ENCODE assay signal across 8 mouse cellular contexts in genomic region chr17:65784610-65785140, GRCm38 (mm10). TPM values are rescaled to one million over a fixed set of nuclear protein-coding genes. Genes with fewer than 3 reads are reported as not detected.
A peak's percentile ranks its signal among the peaks of the same experiment; 100 is the strongest.
DNase-seq lines count a peak whose midpoint lies in the region; ATAC-seq and TF ChIP-seq lines count a peak whose summit lies in the region.

No protein-coding gene starts in this region.

- H3K9ac ChIP-seq in lung, embryonic 15.5 days, result peak overlapping the region; percentile 19; the same call in 1 of the 2 replicates
- peak overlapping the region; percentile 99 for H3K9ac ChIP-seq in limb, embryonic 14.5 days (ENCODE audit: low read depth, low read length, severe bottlenecking)
- no peak overlapping the region for H3K9ac ChIP-seq in stomach, embryonic 14.5 days (replicated peaks; ENCODE audit: low read depth, low read length)

- H3K4me2 ChIP-seq in lung, embryonic 15.5 days, result peak overlapping the region; percentile 66
- peak overlapping the region; percentile 48 for H3K4me2 ChIP-seq in limb, embryonic 14.5 days (replicated peaks; ENCODE audit: low read depth, low read length, severe bottlenecking)
- peak overlapping the region; percentile 40 for H3K4me2 ChIP-seq in stomach, embryonic 14.5 days (replicated peaks; ENCODE audit: low read depth, low read length)

- no peaks in the 10 kb centered on the region for H3K9me3 ChIP-seq in lung, embryonic 15.5 days
- H3K9me3 ChIP-seq in forebrain, embryonic 10.5 days, result peaks cover 14% of the 10 kb centered on the region
- no peaks in the 10 kb centered on the region for H3K9me3 ChIP-seq in limb, embryonic 14.5 days (ENCODE audit: control insufficient read depth, low read length)
- no peaks in the 10 kb centered on the region for H3K9me3 ChIP-seq in stomach, embryonic 14.5 days (ENCODE audit: control insufficient read depth, low read depth, low read length)

- peaks cover 4% of the 10 kb centered on the region; the same call in 1 of the 2 replicates for H3K36me3 ChIP-seq in lung, embryonic 15.5 days
- H3K36me3 ChIP-seq in forebrain, embryonic 10.5 days (replicated peaks), result peaks cover 46% of the 10 kb centered on the region
- H3K36me3 ChIP-seq in limb, embryonic 14.5 days (ENCODE audit: control insufficient read depth, insufficient read depth, low read length), result peaks cover 3% of the 10 kb centered on the region; the same call in 1 of the 2 replicates
- H3K36me3 ChIP-seq in stomach, embryonic 14.5 days (ENCODE audit: control insufficient read depth, insufficient read depth, low read length), result no peaks in the 10 kb centered on the region; the same call in 1 of the 2 replicates

- WGBS in lung, embryonic 15.5 days, result 56% methylated on average over 8 of the region's 8 CpGs
- WGBS in forebrain, embryonic 10.5 days, result 87% methylated on average over 8 of the region's 8 CpGs
- 69% methylated on average over 8 of the region's 8 CpGs for WGBS in limb, embryonic 14.5 days
- WGBS in stomach, embryonic 14.5 days, result 60% methylated on average over 8 of the region's 8 CpGs

- peak overlapping the region; percentile 94 for H3K4me3 ChIP-seq in lung, embryonic 15.5 days
- H3K4me3 ChIP-seq in forebrain, embryonic 10.5 days, result peak overlapping the region; percentile 95
- peak overlapping the region; percentile 82 for H3K4me3 ChIP-seq in limb, embryonic 14.5 days (replicated peaks; ENCODE audit: low read length)
- peak overlapping the region; percentile 85 for H3K4me3 ChIP-seq in stomach, embryonic 14.5 days (ENCODE audit: low read depth, low read length)

- DNase-seq in lung, postnatal 14 days, result no peak
- no peak for DNase-seq in forebrain, embryonic 10.5 days (ENCODE audit: extremely low spot score, low spot score)
- no peak for DNase-seq in limb, embryonic 14.5 days (ENCODE audit: low spot score)
- DNase-seq in cerebellum, adult 11-12 months, result no peak
- DNase-seq in spleen, postnatal 14 days (ENCODE audit: low spot score in 2 of 2), result no peak
- DNase-seq in retina, embryonic 14.5 days (ENCODE audit: low spot score), result no peak

- no peak for TF ChIP-seq POLR2A in limb, embryonic 14.5 days (IDR thresholded peaks at IDR 0.05; ENCODE audit: borderline replicate concordance, extremely low read depth, insufficient read depth, insufficient read length)

- H3K27me3 ChIP-seq in lung, embryonic 15.5 days, result no peaks in the 10 kb centered on the region
- no peaks in the 10 kb centered on the region for H3K27me3 ChIP-seq in forebrain, embryonic 10.5 days (ENCODE audit: poor library complexity, severe bottlenecking)
- H3K27me3 ChIP-seq in limb, embryonic 14.5 days (ENCODE audit: control insufficient read depth, insufficient read depth, low read length), result no peaks in the 10 kb centered on the region
- H3K27me3 ChIP-seq in stomach, embryonic 14.5 days (ENCODE audit: control insufficient read depth, insufficient read depth, low read length), result no peaks in the 10 kb centered on the region

- no peak for ATAC-seq in lung, embryonic 15.5 days (ENCODE audit: borderline replicate concordance, extremely low read depth, low FRiP score, low TSS enrichment)
- no peak for ATAC-seq in limb, embryonic 14.5 days (ENCODE audit: low FRiP score, low read depth)
- no peak for ATAC-seq in stomach, embryonic 14.5 days (ENCODE audit: insufficient number of reproducible peaks, insufficient read depth, low FRiP score, low read depth)

- peak overlapping the region; percentile 50; the same call in 1 of the 2 replicates for H3K27ac ChIP-seq in lung, embryonic 15.5 days
- H3K27ac ChIP-seq in forebrain, embryonic 10.5 days, result no peak overlapping the region
- no peak overlapping the region; the same call in 1 of the 2 replicates for H3K27ac ChIP-seq in limb, embryonic 14.5 days (replicated peaks; ENCODE audit: low read depth, low read length)
- no peak overlapping the region for H3K27ac ChIP-seq in stomach, embryonic 14.5 days (ENCODE audit: low read length)

- H3K4me1 ChIP-seq in lung, embryonic 15.5 days, result peaks cover 44% of the 10 kb centered on the region
- H3K4me1 ChIP-seq in forebrain, embryonic 10.5 days, result peaks cover 24% of the 10 kb centered on the region
- H3K4me1 ChIP-seq in limb, embryonic 14.5 days (ENCODE audit: control insufficient read depth, insufficient read depth, low read length), result peaks cover 13% of the 10 kb centered on the region
- H3K4me1 ChIP-seq in stomach, embryonic 14.5 days (ENCODE audit: control insufficient read depth, insufficient read depth, low read length), result peaks cover 19% of the 10 kb centered on the region

RNA-seq across cellular contexts. Expression of gene Ppp4r1, which starts 2.3 kb away (rescaled TPM):
- polyA plus RNA-seq in lung, embryonic 15.5 days (2015; fragmentation: Nextera tagmentation; extraction: Ambion mirVana), result 42.2 and 42.8 TPM in 2 replicates
- 61.5 and 66.0 TPM in 2 replicates for polyA plus RNA-seq in forebrain, embryonic 10.5 days (2016; fragmentation: Nextera tagmentation; extraction: Ambion mirVana)
- 67.6 and 74.3 TPM in 2 replicates for polyA plus RNA-seq in limb, embryonic 14.5 days (2012; rRNA removed)
- 43.7 and 47.3 TPM in 2 replicates for polyA plus RNA-seq in limb, embryonic 14.5 days (2014; fragmentation: Nextera tagmentation; extraction: Ambion mirVana)
- polyA plus RNA-seq in stomach, embryonic 14.5 days (2014; fragmentation: Nextera tagmentation; extraction: Ambion mirVana), result 41.5 and 43.0 TPM in 2 replicates

RNA-seq across cellular contexts. Expression of gene Rab31, which starts 12.1 kb away (rescaled TPM):
- polyA plus RNA-seq in lung, embryonic 15.5 days (2015; fragmentation: Nextera tagmentation; extraction: Ambion mirVana), result 36.3 and 36.7 TPM in 2 replicates
- 58.6 and 64.7 TPM in 2 replicates for polyA plus RNA-seq in forebrain, embryonic 10.5 days (2016; fragmentation: Nextera tagmentation; extraction: Ambion mirVana)
- 36.3 and 42.8 TPM in 2 replicates for polyA plus RNA-seq in limb, embryonic 14.5 days (2012; rRNA removed)
- 62.8 and 67.8 TPM in 2 replicates for polyA plus RNA-seq in limb, embryonic 14.5 days (2014; fragmentation: Nextera tagmentation; extraction: Ambion mirVana)
- 39.2 and 42.6 TPM in 2 replicates for polyA plus RNA-seq in stomach, embryonic 14.5 days (2014; fragmentation: Nextera tagmentation; extraction: Ambion mirVana)
